Mouse (Mus musculus) small intestine, adult 2 months (tissue): ENCODE results near the gene Dab2ip. TPM values are rescaled to one million over a fixed set of nuclear protein-coding genes. Genes with fewer than 3 reads are reported as not detected.

Experiments used
- H3K27ac ChIP-seq: fragments of 200-500 bp; 2 replicates; pipeline ENCODE4 v1.5.1; 2012; ENCODE audit warnings: low read depth, low read length, control low read depth, inconsistent platforms; ENCODE audit not compliant: insufficient read depth
- H3K27me3 ChIP-seq: fragments of 200-500 bp; 2 replicates; pipeline ENCODE4 v1.6.1; 2012; ENCODE audit warnings: mild to moderate bottlenecking, moderate library complexity, low read length, inconsistent platforms; ENCODE audit not compliant: control insufficient read depth, insufficient read depth
- H3K36me3 ChIP-seq: fragments of 200-500 bp; 2 replicates; pipeline ENCODE4 v1.6.1; 2012; ENCODE audit warnings: mild to moderate bottlenecking, low read length, control low read depth, inconsistent platforms; ENCODE audit not compliant: control insufficient read depth, insufficient read depth
- H3K4me1 ChIP-seq: fragments of 200-500 bp; 2 replicates; pipeline ENCODE4 v1.6.1; 2012; ENCODE audit warnings: low read length, inconsistent platforms, mixed read lengths; ENCODE audit not compliant: control insufficient read depth, insufficient read depth, insufficient read length
- H3K4me3 ChIP-seq: fragments of 200-500 bp; 2 replicates; pipeline ENCODE4 v1.5.1; 2012; ENCODE audit warnings: low read depth, mild to moderate bottlenecking, control low read depth, inconsistent platforms, low read length, moderate library complexity
- CTCF ChIP-seq: fragments of 200-500 bp; IDR thresholded peaks from 2 replicates; pipeline ENCODE4 v1.5.1; 2012; ENCODE audit warnings: low read depth, mild to moderate bottlenecking, control low read depth, inconsistent platforms, low read length, moderate library complexity, mixed read lengths; ENCODE audit not compliant: insufficient replicate concordance, insufficient read length; ENCODE audit errors: extremely low read depth
- POLR2A ChIP-seq: fragments of 200-500 bp; IDR thresholded peaks from 2 replicates; pipeline ENCODE4 v1.6.1; 2012; ENCODE audit warnings: low read depth, mild to moderate bottlenecking, control low read depth, inconsistent platforms, low read length, moderate library complexity
- WGBS: fragments of 180-500 bp; shearing (Covaris S2); methylation state at CpG from one replicate; pipeline ENCODE4 v1.1.7; 2018; 5-methylcytosine and 5-hydroxymethylcytosine counted together
- polyA plus RNA-seq: library from polyadenylated mRNA; depleted of rRNA; stranded (reverse); fragments of >200 nt; gene quantifications from 2 replicates; pipeline ENCODE4 v1.2.3, GENCODE M21; 2012; rRNA removed

Gene Dab2ip
- polyA plus RNA-seq, result 66.2 and 140 TPM in 2 replicates

GRCm38 (mm10) chr2:35557911-35558825, at the start of gene Dab2ip:
Gene Dab2ip (plus strand): TSS chr2:35558266.
- no peaks in the 10 kb centered on the region for H3K4me1 ChIP-seq
- peak within 1 kb of the TSS; percentile 15; the same call in 1 of the 2 replicates for H3K27ac ChIP-seq
- TF ChIP-seq POLR2A, result no peak
- no peak for TF ChIP-seq CTCF
- peak within 1 kb of the TSS; percentile 33; the same call in 1 of the 2 replicates for H3K4me3 ChIP-seq
- 76% methylated on average over 29 of the region's 29 CpGs for WGBS
- H3K27me3 ChIP-seq, result no peaks in the 10 kb centered on the region
- H3K36me3 ChIP-seq, result no peaks in the 10 kb centered on the region

GRCm38 (mm10) chr2:35508597-35509342, 49.3 kb upstream of the Dab2ip start:
- H3K4me1 ChIP-seq, result peaks cover 39% of the 10 kb centered on the region
- no peak for TF ChIP-seq POLR2A
- no peak for TF ChIP-seq CTCF
- H3K4me3 ChIP-seq, result no peak overlapping the region
- 28% methylated on average over 10 of the region's 10 CpGs for WGBS
- no peaks in the 10 kb centered on the region for H3K36me3 ChIP-seq
- no peaks in the 10 kb centered on the region for H3K27me3 ChIP-seq
- peak overlapping the region; percentile 31; the same call in 1 of the 2 replicates for H3K27ac ChIP-seq

- Histone ChIP-seq H3K27me3 (no peaks in the 10 kb centered on the region), H3K36me3 (no peaks in the 10 kb centered on the region), H3K4me1 (peaks cover 40% of the 10 kb centered on the region), H3K27ac (peak overlapping the region; percentile 21; the same call in 1 of the 2 replicates), H3K4me3 (no peak overlapping the region)
- TF ChIP-seq CTCF (no peak), POLR2A (no peak)
- WGBS, result 15% methylated on average over 6 of the region's 6 CpGs
Measured at GRCm38 (mm10) chr2:35509343-35509667, 48.8 kb upstream of the Dab2ip start.

GRCm38 (mm10) chr2:35509888-35510287, 48.2 kb upstream of the Dab2ip start:
- TF ChIP-seq POLR2A (no peak), CTCF (no peak)
- 53% methylated on average over 4 of the region's 4 CpGs for WGBS
- H3K36me3 ChIP-seq, result no peaks in the 10 kb centered on the region
- no peaks in the 10 kb centered on the region for H3K27me3 ChIP-seq
- peak overlapping the region; percentile 21; the same call in 1 of the 2 replicates for H3K27ac ChIP-seq
- H3K4me3 ChIP-seq, result no peak overlapping the region
- peaks cover 36% of the 10 kb centered on the region for H3K4me1 ChIP-seq

GRCm38 (mm10) chr2:35510920-35511319, 47.1 kb upstream of the Dab2ip start:
- no peaks in the 10 kb centered on the region for H3K27me3 ChIP-seq

GRCm38 (mm10) chr2:35512226-35512625, 45.8 kb upstream of the Dab2ip start:
- no peak for TF ChIP-seq CTCF
- no peak overlapping the region for H3K27ac ChIP-seq
- H3K4me1 ChIP-seq, result peaks cover 24% of the 10 kb centered on the region
- H3K4me3 ChIP-seq, result no peak overlapping the region
- no peaks in the 10 kb centered on the region for H3K36me3 ChIP-seq
- H3K27me3 ChIP-seq, result no peaks in the 10 kb centered on the region
- WGBS, result 94% methylated on average over 4 of the region's 4 CpGs

More at GRCm38 (mm10) chr2:35510920-35511319, 47.1 kb upstream of the Dab2ip start:
- no peak overlapping the region for H3K4me3 ChIP-seq
- TF ChIP-seq CTCF (no peak), POLR2A (no peak)
- no peaks in the 10 kb centered on the region for H3K36me3 ChIP-seq
- 18% methylated on average over 1 of the region's 1 CpGs for WGBS
- H3K4me1 ChIP-seq, result peaks cover 31% of the 10 kb centered on the region
- H3K27ac ChIP-seq, result no peak overlapping the region
